Mouse (Mus musculus) G1E-ER4 (cell line): ENCODE results near the gene Corin. TPM values are rescaled to one million over a fixed set of nuclear protein-coding genes. Genes with fewer than 3 reads are reported as not detected.

ENCODE experiments used
- GATA1 ChIP-seq: IDR thresholded peaks from one replicate; pipeline ENCODE4 v1.8.0; 2012; ENCODE audit warnings: low read length, inconsistent platforms
- polyA plus RNA-seq: library from polyadenylated mRNA; stranded (reverse); fragments of >175 nt; gene quantifications from 2 replicates; pipeline ENCODE4 v1.2.3, GENCODE M21; 2012

Corin gene
- not detected in 2 replicates for polyA plus RNA-seq

GRCm38 (mm10) chr5:72503531-72504523 lies at the start of gene Corin:
Corin (minus strand) TSS chr5:72504473.
- no peak for TF ChIP-seq GATA1

DNA sequence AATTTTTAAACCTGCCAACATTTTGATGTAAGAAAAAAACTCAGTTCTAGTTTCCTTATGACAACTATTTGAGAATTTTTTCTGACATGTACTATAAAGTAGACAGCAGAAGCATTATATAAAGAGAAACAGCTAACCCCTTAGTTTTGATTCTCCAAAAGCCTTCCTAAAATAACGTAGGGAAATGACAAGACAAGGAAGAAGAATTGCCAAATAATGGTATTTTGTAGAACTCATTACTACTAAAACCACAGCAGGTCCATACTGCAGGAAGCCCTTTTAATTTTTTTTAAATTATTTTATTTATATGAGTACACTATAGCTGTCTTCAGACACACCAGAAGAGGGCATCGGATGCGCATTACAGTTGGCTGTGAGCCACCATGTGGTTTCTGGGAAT lies 46.9 kb upstream of the Corin start:
- no peak for TF ChIP-seq GATA1

DNA sequence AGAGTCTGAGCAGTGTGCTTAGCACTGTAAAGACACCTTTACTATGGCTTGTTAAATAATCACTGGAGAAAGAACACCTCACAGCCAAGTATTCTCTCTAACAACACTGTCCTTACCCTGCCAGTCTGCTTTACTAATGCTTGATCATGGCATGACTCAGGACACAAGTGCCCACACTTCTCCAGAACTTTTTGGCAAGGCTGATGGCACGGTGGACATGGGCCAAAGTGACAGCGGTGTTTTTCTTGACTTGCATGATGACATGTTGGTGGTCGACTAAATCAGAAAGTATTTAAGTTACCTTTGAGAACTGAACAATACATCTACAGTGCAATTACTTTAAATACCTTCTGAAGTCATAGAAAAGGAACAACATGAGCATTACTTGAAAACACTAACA lies 24.6 kb upstream of the Corin start:
- TF ChIP-seq GATA1: no peak

DNA sequence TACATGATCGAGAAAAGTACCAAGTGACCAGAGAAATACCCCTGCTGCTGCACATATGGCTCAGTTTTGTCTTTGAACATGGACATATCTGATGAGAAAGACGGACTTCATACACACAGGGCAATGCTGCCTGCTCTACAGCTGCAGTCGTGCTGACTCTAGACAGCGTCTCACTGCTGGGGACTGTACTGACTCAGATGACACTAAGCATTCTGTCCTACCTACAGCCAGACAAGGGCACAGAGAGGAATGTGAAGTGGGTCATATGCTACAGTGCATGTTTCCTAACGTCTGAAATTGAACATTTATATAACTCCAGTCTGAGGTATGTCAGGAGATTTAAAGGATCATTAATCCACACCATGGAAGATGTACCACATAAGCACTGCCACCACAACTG lies 9.5 kb upstream of the Corin start:
- TF ChIP-seq GATA1: no peak

DNA sequence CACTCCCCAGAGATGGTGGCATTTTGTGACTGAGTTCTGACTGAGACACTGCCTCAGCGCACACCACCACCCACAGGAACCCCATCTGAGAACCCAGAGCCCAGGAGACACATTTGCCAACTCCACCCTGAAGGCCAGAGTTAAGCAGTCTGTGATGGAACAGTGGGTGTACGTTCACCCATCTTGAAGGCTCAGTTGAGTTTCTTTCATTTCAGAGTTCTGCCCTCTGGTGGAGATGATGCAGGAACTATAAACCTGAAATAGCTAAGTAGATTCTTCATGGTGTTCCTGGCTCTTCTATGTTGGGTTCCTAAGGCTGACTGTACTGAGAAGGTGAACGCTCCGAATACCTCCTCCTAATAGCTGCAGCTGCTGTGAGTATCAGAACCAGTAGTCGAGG lies 1.5 kb upstream of the Corin start:
- no peak for TF ChIP-seq GATA1

DNA sequence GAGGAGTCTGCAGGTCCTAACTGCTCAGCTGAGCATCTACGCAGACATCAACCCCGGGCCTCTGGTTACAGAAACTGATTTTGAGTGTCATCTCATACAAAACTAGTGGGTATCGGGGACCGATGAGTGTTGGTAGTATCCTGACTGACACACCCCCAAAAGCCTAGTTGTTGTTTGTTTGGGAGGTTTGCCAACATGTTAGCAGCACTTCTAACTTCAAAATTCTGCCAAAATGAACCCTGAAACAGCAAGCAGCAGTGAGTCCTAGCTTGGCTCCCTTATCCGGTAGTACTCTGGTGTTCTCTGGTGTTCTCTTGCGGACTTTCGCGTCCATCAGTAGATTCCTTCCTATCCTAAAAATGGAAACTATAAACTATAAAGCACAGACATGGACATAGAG lies 1.5 kb downstream of the Corin start:
- no peak for TF ChIP-seq GATA1

DNA sequence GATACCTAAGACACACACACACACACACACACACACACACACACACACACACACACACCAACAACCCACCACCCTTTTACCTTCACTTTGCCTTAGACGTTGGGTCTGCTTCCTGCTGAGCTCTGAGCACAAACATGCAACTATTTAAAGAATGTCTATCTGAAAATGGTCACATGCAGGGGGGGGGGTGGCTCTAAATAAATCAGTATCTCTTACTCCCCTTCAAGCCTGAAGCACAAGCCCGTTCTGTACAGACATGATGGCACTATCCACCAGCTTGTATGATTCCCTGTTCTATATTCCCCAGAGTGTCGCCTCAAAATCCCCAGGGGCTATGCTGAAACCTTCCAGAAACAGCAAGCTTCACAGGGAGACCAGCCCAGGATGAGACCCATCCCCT lies 2.5 kb downstream of the Corin start:
- TF ChIP-seq GATA1: no peak

GRCm38 (mm10) chr5:72498271-72498670 lies 6.0 kb downstream of the Corin start:
- no peak for TF ChIP-seq GATA1

DNA sequence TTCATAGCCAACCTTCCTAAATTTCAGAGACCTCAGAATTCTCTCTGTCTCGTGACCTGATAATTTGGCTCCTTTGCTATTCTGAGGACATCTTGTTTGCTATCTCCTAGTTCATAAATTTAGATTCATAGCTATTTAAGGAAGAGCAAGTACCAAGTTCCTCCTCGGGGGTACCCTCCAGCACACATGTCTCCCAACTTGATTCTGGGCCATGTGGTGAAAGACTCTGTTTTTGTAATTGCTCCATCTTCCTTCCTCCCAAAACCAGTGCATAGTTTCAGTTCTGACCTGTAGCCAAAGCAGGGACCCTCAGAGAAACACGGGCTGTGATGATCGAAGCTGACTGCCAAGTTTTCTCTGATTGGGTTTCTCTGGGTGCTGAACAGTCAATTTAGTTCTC lies 7.5 kb downstream of the Corin start:
- TF ChIP-seq GATA1: no peak

DNA sequence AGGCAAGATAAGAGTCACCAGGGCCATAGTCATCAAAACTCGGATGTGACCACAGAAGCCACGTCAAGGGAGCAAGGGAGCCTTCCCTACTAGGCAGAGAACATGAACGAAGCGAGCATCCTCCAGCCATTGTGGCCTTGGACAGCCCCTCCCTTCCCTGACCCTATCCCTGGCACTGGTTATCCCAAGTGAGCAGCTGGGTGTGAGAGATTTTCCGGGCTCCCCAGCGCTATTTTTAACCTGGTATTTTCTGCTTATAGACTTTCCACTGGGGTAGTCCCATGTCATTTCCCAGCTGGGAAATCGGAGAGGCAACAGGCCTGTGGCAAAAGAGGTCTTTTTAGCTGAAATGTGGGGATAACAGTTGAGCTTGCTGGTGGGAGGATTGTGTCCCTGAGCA lies 10.4 kb downstream of the Corin start:
- no peak for TF ChIP-seq GATA1

DNA sequence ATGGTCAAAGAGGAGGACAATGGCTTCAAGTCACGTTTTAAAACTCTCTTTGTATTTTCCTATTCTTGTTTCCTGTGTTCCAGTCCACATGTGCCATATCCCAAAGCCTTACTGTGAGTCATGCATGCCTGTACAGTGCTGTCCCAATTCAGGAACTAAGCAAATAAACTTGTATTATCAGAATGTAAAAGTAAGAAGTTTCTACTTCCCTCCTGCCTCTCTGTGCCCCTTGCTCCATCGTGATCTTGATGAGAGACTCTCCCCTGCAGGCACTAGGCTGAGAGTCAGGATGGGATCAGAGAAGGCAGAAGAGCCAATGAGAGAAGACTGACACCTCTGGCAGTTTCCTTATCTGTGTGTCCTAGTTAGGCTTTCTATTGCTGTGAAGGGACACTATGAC lies 13.0 kb downstream of the Corin start:
- no peak for TF ChIP-seq GATA1

DNA sequence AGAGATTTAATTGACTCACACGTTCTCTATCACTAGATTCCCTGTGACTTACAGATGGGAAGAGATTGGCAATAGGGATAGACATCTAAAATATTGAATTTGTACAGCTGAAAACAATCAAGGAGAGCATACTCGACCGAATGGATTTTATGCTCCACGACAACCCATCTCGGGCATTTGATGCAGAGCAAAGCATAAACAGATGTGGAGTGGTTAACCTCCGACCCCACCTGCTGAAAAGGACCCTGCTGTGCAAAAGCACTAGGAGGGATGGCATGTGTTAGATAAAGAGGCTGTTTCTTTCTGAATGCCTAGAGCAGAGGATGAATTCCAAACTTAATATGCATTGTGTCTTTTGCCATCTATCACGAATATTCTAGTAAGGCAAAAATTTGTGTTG lies 23.8 kb downstream of the Corin start:
- TF ChIP-seq GATA1: no peak

DNA sequence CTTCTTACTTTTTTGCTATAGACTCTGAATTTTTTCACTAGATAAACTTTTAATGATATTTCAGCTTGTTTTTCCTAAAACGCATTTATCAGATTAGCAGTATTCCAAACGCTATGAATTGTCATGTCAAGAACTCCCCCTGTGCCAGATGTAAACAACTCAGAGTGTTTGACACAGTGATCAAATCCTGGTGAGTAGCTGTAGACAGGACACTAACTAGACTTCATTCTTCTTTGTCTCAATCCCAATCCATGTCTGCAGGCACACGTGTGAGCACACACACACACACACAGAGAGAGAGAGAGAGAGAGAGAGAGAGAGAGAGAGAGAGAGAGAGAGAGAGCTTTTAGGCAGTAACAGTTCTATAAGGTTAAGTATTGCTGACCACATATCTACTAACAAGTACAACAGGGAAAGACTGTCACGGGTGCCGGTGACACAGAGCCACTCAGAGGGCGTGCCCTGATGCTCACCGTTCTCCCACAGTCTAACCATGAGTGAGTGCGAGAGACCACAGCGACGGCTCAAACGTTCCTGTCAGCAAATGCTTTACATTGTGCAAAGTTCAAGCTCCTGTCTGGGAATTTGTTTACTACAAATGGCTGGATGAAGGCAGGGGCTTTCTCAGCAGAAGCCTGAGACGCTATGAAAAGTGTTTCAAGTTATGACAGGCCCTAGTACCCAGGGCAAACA lies 31.8 kb downstream of the Corin start:
- TF ChIP-seq GATA1: no peak

DNA sequence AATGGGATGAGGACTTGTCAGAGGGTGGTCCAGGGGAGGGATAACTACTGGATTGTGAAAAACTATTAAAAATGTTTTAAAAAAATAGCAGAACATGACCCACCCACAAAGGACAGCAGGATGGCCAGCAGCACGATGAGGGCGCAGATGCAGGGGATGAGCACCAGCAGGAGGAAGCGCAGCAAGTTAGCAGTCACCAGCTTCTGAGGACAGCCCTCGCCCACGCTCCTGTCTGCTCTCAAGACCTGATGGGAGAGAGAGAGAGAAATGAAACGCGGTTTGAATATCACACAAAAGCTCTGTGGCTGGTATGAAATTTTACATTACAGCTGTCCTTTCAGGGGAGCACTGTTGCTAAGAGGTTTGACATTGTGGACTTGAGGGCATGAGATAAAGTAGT lies 32.5 kb downstream of the Corin start:
- TF ChIP-seq GATA1: no peak

DNA sequence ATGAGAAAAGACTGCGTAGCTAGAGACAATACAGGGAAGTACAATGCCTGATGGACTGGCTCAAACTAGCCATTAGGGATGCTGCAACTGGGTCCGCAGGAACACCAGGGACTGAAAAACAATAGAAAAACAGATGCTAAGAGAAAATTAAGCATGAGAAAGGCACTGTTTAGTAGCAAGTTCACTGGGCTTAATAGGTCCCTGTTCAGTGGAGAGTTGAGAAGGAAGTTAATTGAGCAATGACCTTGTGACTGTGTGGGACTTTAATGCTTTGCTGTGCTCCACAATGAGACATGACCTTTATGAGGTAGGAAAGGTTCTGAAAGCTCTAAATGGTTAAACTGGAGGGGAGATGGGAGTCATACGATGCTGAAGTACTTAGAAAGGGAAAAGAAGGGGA lies 39.3 kb downstream of the Corin start:
- no peak for TF ChIP-seq GATA1

GRCm38 (mm10) chr5:72459374-72460112 lies 44.7 kb downstream of the Corin start:
- TF ChIP-seq GATA1: no peak
